Mouse (Mus musculus): ENCODE measurements around the gene Xrcc1.

Xrcc1 gene

DNA sequence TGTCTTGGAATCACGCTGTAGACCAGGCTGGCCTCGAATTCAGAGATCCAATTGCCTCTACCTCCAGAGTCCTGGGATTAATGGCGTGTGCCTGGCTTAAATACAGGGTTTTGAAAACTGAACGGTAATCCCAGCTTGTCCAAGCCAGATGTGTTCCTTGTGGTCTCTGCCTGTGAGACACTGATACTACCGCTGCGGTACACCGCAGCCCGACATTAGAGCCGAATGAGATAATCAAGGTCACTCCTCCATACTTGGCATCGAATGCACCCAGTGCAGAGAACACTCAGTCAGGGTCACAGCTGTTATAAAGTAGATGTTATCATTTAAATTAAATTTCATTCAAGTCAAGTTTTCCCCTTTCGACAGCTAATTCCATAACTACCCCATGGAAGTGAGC is 17.2 kb upstream of the Xrcc1 start:
- DNase-seq (ENCODE audit: low read depth, low spot score) = no peak

GRCm38 (mm10) chr7:24529580-24529979 is 16.5 kb upstream of the Xrcc1 start:
- no peak for DNase-seq (ENCODE audit: low read depth, low spot score)

- DNase-seq (ENCODE audit: low read depth, low spot score) = peak; percentile 99
Observed at GRCm38 (mm10) chr7:24530062-24530931, 15.8 kb upstream of the Xrcc1 start, which contains the start of gene Irgq. TSS of gene Irgq (plus strand) at chr7:24530689.

DNA sequence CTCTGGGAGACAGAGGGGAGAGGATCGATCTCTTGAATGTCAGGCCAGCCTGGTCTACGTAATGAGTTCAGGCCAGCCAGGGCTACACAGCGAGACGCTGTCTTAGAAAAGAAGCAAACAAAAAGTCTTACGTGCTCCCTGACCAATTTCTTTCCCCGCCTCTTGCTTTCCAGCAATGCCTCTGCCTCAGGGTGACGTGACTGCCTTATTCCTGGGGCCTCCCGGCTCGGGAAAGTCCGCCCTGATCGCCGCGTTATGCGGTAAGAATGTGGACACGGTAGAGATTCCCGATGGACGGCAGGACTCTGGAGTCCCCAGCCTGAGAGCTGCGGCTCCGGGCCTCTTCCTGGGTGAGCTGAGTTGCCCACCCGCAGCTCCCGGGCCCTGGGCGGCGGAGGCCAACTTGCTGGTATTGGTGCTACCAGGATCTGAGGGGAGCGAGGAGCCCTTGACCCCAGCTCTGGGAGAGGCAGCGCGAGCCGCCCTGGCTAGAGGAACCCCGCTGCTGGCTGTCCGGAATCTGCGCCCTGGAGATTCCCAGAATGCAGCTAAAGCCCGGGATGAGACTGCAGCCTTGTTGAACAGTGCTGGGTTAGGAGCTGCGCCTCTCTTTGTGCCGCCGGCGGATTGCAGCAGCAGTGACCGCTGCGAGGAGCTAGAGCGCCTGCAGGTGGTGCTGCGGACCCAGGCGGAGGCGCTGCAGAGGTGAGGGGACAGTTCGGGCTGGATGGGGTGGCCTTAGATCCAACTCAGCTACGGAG is 14.7 kb upstream of the Xrcc1 start:
- DNase-seq (ENCODE audit: low read depth, low spot score) = peak; percentile 83

DNA sequence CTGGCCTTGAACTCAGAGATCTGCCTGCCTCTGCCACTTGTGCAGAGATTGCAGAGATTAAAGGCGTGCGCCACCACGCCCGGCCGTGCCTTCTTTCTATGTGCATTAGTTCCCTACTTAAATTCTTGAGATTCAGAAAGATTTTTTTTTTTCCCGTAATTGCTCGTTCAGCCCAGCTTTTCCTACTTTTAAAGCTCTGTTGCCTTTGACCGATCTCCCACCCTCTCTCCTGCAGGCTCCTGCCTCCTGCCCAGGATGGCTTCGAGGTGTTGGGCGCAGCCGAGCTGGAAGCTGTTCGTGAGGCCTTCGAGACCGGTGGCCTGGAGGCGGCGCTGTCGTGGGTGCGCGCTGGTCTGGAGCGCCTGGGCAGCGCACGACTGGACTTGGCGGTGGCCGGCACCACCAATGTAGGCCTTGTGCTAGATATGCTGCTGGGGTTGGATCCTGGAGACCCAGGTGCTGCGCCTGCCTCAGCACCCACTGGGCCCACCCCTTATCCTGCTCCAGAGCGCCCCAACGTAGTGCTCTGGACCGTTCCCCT is 13.0 kb upstream of the Xrcc1 start:
- peak; percentile 71 for DNase-seq (ENCODE audit: low read depth, low spot score)

- no peak for DNase-seq (ENCODE audit: low read depth, low spot score)
Observed at GRCm38 (mm10) chr7:24533806-24534205, 12.3 kb upstream of the Xrcc1 start.

GRCm38 (mm10) chr7:24534301-24534700 is 11.8 kb upstream of the Xrcc1 start:
- peak; percentile 78 for DNase-seq (ENCODE audit: low read depth, low spot score)

GRCm38 (mm10) chr7:24537081-24537480 is 9.0 kb upstream of the Xrcc1 start:
- DNase-seq (ENCODE audit: low read depth, low spot score) = no peak

DNA sequence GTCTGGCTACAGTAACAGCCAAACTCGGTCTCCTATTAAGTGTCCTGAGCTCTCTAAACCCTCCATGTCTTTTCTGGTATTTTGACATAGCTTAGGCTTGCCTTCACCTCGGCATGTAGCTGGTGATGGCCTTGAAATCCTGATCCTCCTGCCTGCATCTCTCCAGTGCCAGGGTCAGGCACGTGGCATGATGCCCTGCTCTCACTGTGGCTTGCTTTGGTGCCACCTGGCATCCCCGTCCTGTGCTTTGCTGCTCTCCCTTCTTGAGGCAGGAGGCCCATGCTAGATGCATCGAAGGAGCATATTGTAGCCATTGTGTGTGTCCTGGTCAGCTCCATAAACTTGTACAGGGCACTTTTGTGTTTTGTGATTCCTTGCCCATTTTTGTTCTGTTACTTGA is 8.5 kb upstream of the Xrcc1 start:
- no peak for DNase-seq (ENCODE audit: low read depth, low spot score)

GRCm38 (mm10) chr7:24538154-24538553 is 7.9 kb upstream of the Xrcc1 start:
- DNase-seq (ENCODE audit: low read depth, low spot score) = no peak

DNA sequence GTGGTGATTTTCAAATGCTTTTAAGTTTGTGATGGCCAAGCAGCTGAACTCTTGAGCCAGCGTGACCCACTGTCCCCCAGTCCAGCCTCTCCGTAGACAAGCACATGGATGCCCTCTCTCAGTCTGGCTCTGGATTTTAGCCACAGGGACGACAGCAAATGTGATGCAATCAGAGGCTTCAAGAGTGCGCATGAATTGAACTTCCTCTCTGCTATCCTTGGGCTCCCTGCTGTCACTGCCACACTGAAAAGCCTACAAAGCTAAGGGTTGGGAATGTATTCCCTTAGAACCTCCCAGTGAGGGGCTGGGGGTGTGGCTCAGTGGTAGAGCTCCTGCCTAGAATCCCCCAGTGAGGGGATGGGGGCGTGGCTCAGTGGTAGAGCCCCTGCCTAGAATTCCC is 7.4 kb upstream of the Xrcc1 start:
- peak; percentile 67 for DNase-seq (ENCODE audit: low read depth, low spot score)

DNA sequence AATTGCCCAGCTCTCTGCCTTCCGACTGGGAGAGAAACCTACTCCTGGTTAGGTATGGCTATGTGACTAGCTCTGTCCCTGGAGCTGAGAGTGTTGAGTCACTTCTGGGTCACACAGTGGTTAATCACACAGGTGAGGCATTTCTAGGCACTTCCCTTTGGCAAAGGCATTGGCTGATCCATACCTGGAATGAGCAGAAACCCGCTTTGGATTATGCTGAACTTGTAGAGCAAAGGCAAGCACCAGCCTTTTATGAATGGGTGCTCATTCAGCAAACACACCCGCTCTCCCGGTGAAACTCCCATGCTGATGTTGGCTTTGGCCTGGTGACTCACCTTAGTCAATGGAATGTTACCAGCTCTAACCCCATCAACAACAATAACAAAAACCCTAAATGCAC is 6.4 kb upstream of the Xrcc1 start:
- DNase-seq (ENCODE audit: low read depth, low spot score) = no peak

DNA sequence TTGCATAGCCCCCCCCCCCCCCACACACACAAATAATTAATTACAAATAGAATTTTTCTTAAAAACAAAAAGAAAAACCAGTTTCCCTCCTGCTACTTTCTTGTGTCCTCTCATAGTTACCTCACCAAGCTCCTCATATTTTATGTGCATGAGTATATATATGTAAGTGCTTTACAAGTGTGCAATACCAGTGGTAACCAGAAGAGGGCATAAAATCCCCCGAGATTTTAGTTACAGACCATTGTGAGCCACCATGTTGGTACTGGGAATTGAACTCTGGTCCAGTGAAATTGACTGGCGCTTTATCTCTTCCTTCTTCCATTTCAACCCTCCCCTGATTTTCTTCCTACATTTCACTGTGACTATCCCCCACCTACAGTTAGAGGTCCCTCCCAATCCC is 1.6 kb upstream of the Xrcc1 start:
- peak; percentile 86 for DNase-seq (ENCODE audit: low read depth, low spot score)

DNA sequence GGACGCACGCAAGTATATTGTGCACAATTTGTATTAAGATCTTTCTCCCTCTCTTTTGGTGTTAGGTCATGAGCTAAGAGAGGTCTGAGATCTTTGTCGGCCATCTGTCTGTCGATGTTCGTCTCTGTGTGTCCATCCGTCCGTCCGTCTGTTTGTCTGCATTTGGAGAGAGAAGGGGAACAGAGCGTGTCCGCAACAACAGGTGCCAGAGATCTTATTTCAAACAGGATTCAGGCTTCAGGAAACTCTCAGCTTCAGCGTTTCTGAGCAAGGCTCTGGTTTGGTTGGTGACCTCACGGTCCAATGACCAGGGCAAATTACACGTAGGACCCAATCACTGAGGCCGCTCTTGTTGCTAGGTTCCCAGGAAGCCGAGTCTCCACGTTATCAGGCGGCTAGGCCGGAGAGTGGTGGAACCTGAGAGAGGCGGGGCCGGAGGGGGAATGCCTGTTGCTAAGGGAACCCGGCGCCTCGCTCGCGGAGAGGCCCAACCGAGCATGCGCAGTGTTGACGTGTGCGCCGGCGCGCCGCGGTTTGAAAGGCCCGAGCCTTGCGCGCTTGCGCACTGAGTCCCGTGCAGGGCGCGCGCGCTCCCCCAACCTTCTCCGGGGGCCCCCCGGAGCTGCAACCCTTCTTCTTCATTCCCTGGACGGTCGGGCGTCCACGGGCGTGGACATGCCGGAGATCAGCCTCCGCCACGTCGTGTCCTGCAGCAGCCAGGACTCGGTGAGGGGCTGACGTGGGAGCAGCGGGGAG is 723 bp downstream of the Xrcc1 start:
- DNase-seq (ENCODE audit: low read depth, low spot score) = peak; percentile 99

- DNase-seq (ENCODE audit: low read depth, low spot score) = no peak
Observed at GRCm38 (mm10) chr7:24547534-24548036, 1.5 kb downstream of the Xrcc1 start.

DNA sequence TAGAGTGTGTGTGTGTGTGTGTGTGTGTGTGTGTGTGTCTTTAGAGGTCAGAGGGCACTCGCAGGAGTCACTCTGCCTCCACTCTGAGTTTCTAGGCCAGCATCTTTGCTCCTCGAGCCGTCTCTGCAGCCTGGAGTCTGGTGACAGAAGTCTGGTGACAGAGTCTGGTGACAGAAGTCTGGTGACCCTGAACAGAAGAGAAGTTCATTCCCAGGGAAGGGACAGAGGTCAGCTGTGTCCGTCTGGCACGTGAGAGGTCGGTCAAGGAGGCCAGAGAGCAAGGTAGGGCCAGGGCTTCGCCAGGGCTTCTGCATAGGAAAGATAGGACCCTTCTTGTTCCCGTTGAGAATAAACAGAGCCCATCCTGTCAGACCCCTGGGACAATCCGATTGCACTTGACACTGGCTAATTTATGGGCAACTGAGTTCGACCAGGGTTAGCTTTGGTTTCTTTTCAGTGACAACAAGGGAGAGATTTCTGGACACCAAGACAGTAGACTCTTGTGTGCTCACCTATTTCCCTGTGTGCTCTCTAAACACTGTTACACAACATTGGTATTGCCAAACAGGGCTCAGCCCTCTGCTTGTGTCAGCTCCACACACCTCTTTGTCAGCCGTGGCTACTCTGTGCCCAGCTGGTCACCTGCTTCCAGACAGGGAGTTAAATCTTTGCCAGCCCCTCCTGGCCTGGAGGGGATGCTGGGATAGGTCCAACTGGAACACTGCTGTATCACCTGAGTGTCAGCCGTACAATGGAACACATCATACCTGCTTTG is 6.1 kb downstream of the Xrcc1 start:
- DNase-seq (ENCODE audit: low read depth, low spot score) = no peak

GRCm38 (mm10) chr7:24555786-24556185 is 9.7 kb downstream of the Xrcc1 start:
- DNase-seq (ENCODE audit: low read depth, low spot score) = no peak

DNA sequence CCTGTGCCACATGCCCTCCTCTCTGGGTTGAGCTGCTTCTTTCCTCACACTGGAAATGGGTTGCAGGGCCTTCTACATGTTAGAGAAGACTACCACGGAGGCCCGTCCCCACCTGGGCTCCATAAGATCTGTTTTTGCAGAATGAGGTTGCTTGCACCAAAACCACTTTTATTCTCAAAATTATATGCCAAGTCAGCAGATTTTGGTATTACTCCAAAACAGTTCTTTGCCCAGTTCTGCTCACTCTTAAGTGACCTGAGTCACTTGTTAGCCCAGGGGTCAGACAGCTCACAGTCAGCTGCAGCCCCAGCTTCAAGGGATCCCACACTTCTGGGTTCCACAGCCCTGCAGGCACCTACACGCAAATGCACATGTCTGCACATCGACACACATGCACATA is 15.4 kb downstream of the Xrcc1 start:
- no peak for DNase-seq (ENCODE audit: low read depth, low spot score)

DNA sequence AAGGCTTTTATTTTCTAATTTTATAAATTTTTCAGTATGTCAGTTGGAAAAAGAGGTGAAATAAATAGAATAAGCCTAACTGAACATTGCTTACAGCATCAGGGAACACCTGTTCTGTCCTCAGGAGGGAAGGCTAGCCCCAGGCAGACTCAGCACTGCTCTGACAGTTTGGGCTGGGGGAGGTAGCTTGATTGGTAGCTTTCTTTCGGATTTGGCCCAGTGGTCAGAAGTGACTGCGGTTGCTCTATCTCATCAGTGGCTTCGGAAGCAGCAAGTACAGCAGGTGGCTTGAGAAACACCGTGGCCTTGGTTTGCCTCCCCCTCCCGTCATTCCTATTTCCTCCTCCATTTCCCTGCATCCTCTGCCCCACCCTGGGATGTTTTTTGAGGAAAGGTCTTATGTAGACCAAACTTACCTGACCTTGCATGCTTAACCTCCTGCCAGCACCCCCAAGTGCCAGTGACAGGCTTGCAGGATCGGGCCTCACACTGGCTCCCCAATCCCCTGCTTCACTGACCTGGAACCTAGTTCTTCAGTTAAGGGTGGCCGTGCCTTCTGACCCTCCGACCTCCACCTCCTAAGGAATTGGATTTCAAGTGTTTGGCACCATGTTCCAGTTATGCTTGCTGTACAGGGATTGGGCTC is 17.2 kb downstream of the Xrcc1 start:
- DNase-seq (ENCODE audit: low read depth, low spot score) = no peak

DNA sequence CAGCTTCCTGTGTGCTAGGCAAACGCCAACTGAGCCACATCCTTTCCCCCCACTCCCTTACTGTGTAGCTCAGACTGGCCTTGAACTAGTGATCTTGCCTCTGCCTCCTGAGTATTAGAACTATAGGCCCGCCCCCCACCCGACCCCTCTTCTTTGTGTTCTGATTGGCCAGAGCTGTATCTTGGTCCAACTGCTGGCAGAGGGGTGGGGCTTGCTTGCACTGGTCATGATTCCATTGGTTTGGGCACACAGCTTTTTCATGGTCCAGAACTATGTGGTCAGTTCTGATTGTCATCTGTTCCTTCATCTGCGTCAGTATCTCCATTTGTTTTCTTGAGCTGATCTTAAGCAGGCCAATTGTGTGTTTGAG is 17.7 kb downstream of the Xrcc1 start:
- DNase-seq (ENCODE audit: low read depth, low spot score) = peak; percentile 47
